In genomic region chr12:109446236-109446941, GRCm38 (mm10) we compare ENCODE assay signal across 9 mouse cellular contexts. TPM values are rescaled to one million over a fixed set of nuclear protein-coding genes. Genes with fewer than 3 reads are reported as not detected.
DNase-seq lines count a peak whose midpoint lies in the region; ATAC-seq lines count a peak whose summit lies in the region.
"Had no signal": no experiment of that assay in that cellular context is flagged by ENCODE, and none has a peak within 500 bp of the region (broad histone marks: within the 10 kb centered on the region; RNA-seq: fewer than 3 reads in every experiment).

No protein-coding gene starts in this region.

- 14% methylated on average over 18 of the region's 18 CpGs for WGBS in kidney, embryonic 16.5 days
- 4% methylated on average over 18 of the region's 18 CpGs for whole genome bisulfite sequencing in midbrain, embryonic 16.5 days

- H3K27me3 ChIP-seq in kidney, embryonic 16.5 days (ENCODE audit: insufficient read depth, low read length): peaks cover 19% of the 10 kb centered on the region
- H3K27me3 ChIP-seq in midbrain, embryonic 16.5 days (ENCODE audit: control insufficient read depth, insufficient read depth, low read depth, low read length): peaks cover 27% of the 10 kb centered on the region; the same call in 1 of the 2 replicates
- H3K27me3 ChIP-seq: Patski had no signal

- peak overlapping the region; percentile 7; the same call in 1 of the 2 replicates for H3K4me3 ChIP-seq in kidney, embryonic 16.5 days (ENCODE audit: low read length)
- no peak overlapping the region for H3K4me3 ChIP-seq in midbrain, embryonic 16.5 days (ENCODE audit: low read depth, low read length)

- no peaks in the 10 kb centered on the region for H3K9me3 ChIP-seq in kidney, embryonic 16.5 days (ENCODE audit: low read length)
- no peaks in the 10 kb centered on the region for H3K9me3 ChIP-seq in midbrain, embryonic 16.5 days (replicated peaks; ENCODE audit: control insufficient read depth, low read length, poor library complexity, severe bottlenecking)

- no peak overlapping the region for H3K27ac ChIP-seq in kidney, embryonic 16.5 days (ENCODE audit: low read length)
- H3K27ac ChIP-seq in midbrain, embryonic 16.5 days (ENCODE audit: low read length): no peak overlapping the region

- no peak for ATAC-seq in kidney, embryonic 16.5 days (ENCODE audit: low FRiP score, low TSS enrichment)
- ATAC-seq in common myeloid progenitor, adult 5-6 weeks (replicated peaks; ENCODE audit: low read depth, poor library complexity, severe bottlenecking): peak; percentile 23
- ATAC-seq in midbrain, embryonic 16.5 days: no peak
- ATAC-seq: Patski had no signal

- 0 out of 2 replicates have a peak overlapping the region, but pooled peaks have one; percentile 15 for H3K9ac ChIP-seq in kidney, embryonic 16.5 days (replicated peaks; ENCODE audit: low read length)
- H3K9ac ChIP-seq in midbrain, embryonic 16.5 days (ENCODE audit: low read depth, low read length): no peak overlapping the region

- H3K36me3 ChIP-seq in kidney, embryonic 16.5 days (ENCODE audit: insufficient read depth, low read length): no peaks in the 10 kb centered on the region
- no peaks in the 10 kb centered on the region for H3K36me3 ChIP-seq in midbrain, embryonic 16.5 days (ENCODE audit: control insufficient read depth, insufficient read depth, low read length)

- DNase-seq in kidney, postnatal 4 days: no peak
- DNase-seq in induced T-regulatory cell, adult 2 months (ENCODE audit: low read depth): peak; percentile 72
- no peak for DNase-seq in frontal cortex, postnatal 10 days (ENCODE audit: low spot score in 2 of 2)
- DNase-seq in cerebellum, adult 9-11 months: no peak
- DNase-seq in cerebellum, postnatal 25 days: no peak

- H3K4me2 ChIP-seq in kidney, embryonic 16.5 days (replicated peaks; ENCODE audit: low read depth, low read length): peak overlapping the region; percentile 43
- peak overlapping the region; percentile 36 for H3K4me2 ChIP-seq in midbrain, embryonic 16.5 days (ENCODE audit: low read length)

- peaks cover 48% of the 10 kb centered on the region for H3K4me1 ChIP-seq in kidney, embryonic 16.5 days (ENCODE audit: insufficient read depth, low read length)
- H3K4me1 ChIP-seq in midbrain, embryonic 16.5 days (ENCODE audit: control insufficient read depth, insufficient read depth, low read length): peaks cover 27% of the 10 kb centered on the region

RNA-seq across cellular contexts. Expression of gene Dlk1, which starts 6.2 kb away (rescaled TPM):
- 91.9 and 111 TPM in 2 replicates for polyA plus RNA-seq in kidney, embryonic 16.5 days (2015; fragmentation: Nextera tagmentation; extraction: Ambion mirVana)
- total RNA-seq in common myeloid progenitor, adult 5-6 weeks (2017): not detected in 2 replicates
- polyA plus RNA-seq in midbrain, embryonic 16.5 days (2015; fragmentation: Nextera tagmentation; extraction: Ambion mirVana): 50.4 and 66.0 TPM in 2 replicates
- polyA plus RNA-seq: Patski had no signal
